Mouse (Mus musculus): ENCODE results near the gene Ccn1. TPM values are rescaled to one million over a fixed set of nuclear protein-coding genes. Genes with fewer than 3 reads are reported as not detected.

Gene Ccn1
- total RNA-seq, 2 experiments from 2014 or later = 7.8 TPM

DNA sequence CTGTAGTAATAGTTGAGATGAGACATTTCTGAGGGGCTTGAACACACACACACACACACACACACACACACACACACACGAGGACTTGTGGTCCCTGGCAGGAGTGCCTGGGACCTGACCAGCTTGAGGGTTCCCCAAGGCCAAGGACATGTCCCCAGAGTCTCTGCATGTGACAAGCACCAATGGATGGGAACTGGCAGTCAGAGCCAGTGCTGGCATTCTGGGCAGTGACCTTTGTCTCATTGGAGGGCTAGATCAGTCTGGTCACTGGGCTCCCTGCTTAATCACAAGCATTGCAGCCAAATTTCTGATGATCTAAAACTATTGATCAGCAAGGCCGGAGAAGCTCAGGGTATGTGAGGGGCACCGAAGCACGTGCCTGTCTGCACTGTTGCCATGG lies 25.0 kb downstream of the Ccn1 start:
- DNase-seq (ENCODE audit: low spot score in 2 of 2) = no peak

DNA sequence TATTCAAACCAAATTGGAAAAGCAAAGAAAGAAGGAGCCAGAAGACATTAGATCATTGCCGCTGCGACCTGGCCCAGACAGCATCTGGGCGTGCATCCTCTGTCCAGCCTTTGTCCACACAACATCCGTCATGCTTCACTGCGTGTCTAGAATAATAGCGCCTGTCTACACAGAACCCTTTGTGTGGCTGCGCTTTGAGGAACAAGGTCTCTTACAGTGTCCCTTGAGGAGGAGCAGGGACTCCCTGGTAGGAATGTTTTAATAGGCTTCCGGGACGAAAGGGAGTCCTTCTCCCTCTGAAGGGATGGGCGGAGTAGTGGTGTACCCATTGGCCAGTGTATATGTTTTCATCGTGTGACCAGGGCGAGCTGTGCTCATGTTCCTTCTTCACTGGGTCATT lies 26.7 kb downstream of the Ccn1 start:
- no peak for DNase-seq (ENCODE audit: low spot score in 2 of 2)

GRCm38 (mm10) chr3:145621209-145621608 lies 28.6 kb downstream of the Ccn1 start:
- DNase-seq (ENCODE audit: low spot score in 2 of 2) = no peak

- no peak for DNase-seq (ENCODE audit: low spot score in 2 of 2)
Observed at GRCm38 (mm10) chr3:145619621-145620365, 30.0 kb downstream of the Ccn1 start.

DNA sequence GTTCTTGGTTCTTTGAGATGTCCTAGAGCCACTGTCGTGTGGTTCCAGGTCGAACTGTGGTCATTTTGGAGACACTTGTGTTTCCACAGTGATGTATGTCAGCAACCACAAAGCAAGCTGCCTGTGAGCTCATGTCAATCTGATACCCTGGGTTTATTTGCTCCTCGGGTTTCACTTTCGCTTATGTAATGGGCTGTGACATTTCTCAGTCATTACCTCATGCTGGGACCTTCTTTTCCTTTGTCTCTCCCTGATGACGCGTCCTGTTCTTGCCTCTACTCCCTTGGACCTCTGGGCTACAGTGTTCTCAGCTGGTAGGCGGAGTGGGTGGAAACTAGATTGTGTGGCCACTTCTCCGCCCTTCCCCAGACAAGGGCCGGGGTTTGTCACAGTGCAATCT lies 31.5 kb downstream of the Ccn1 start:
- DNase-seq (ENCODE audit: low spot score in 2 of 2) = no peak

GRCm38 (mm10) chr3:145614362-145615115 lies 35.2 kb downstream of the Ccn1 start:
- no peak for DNase-seq (ENCODE audit: low spot score in 2 of 2)

- DNase-seq (ENCODE audit: low spot score in 2 of 2) = no peak
Observed at GRCm38 (mm10) chr3:145613234-145613633, 36.5 kb downstream of the Ccn1 start.

DNA sequence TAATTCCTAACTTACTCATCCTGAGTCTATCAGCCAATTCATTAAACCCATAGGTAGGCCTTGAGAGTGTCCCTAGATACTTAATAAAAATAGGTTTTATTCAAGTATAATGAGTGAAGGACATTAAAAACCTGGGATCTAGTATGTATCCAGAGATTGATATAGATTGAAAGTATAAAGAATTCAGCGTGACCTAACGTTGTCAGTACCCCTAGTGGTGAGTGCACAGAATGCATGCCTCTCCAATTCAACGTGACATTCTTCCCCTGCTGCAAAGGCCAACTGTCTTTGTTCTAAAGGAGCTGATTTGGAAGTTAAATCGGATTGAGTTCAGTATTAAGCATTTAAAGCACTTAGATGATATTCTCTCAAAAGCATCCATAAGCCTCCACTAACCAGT lies 37.1 kb downstream of the Ccn1 start:
- DNase-seq (ENCODE audit: low spot score in 2 of 2) = no peak

- no peak for DNase-seq (ENCODE audit: low spot score in 2 of 2)
Observed at GRCm38 (mm10) chr3:145608320-145608719, 41.5 kb downstream of the Ccn1 start.

- DNase-seq (ENCODE audit: low spot score in 2 of 2) = no peak
Observed at GRCm38 (mm10) chr3:145605437-145606123, 44.2 kb downstream of the Ccn1 start.

- no peak for DNase-seq (ENCODE audit: low spot score in 2 of 2)
Observed at GRCm38 (mm10) chr3:145602410-145603206, 47.2 kb downstream of the Ccn1 start.

DNA sequence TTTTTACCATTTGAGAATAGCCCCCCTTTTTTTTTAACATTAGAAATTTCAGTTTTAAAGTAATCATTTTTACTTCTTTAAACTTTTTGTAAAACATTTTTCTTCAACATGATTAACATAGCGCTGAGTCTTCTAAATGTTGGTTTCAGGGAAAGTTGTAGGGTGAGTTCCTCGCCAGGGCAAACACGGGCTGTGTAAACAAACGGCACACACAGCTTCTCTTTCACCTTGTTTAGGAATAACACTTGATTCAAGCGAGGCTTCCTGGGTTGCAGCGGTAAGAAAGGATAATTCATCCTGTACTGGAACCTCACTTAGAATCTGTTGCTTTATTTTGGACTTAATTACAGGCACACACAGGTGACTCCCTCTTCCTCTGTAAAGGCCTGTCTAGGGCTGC lies 48.4 kb downstream of the Ccn1 start:
- DNase-seq (ENCODE audit: low spot score in 2 of 2) = no peak

- no peak for DNase-seq (ENCODE audit: low spot score in 2 of 2)
Observed at GRCm38 (mm10) chr3:145600801-145601200, 49.0 kb downstream of the Ccn1 start.

DNA sequence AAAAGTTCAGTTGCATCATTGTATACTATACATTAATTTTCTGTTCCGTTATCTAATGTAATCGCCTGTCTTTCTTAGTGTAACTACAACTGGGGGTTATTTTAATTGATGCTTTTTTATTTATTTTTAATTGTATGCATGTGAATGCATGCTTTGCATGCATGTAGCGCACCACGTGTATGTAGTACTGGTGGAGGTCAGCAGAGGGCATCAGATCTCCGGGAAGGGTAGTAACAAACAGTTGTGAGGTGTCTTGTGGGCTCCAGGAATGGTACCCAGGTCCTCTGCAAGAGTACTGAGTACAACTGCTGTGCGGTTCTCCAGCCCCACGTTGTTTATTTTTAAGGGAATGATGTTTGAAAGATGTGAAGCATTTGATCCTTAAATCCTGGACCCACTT lies 50.7 kb downstream of the Ccn1 start:
- no peak for DNase-seq (ENCODE audit: low spot score in 2 of 2)

Other genes starting within 250 kb of the Ccn1 start
- 10 to 100 TPM; 17.4 to 17.5 TPM for gene Znhit6, start 73.8 kb downstream of the Ccn1 start, total RNA-seq (2021)
- 10 to 100 TPM; 62.6 to 72.2 TPM for gene Ddah1, start 108.7 kb upstream of the Ccn1 start, total RNA-seq (2021)

Measured in layer of hippocampus, postnatal 14 days (tissue).